Mouse (Mus musculus): ENCODE results near the gene Arhgap17.

The Arhgap17 gene

GRCm38 (mm10) chr7:123368778-123369746, 653 bp downstream of the Arhgap17 start:
- DNase-seq (ENCODE audit: low spot score): no peak

GRCm38 (mm10) chr7:123368187-123368586, 1.5 kb downstream of the Arhgap17 start:
- no peak for DNase-seq (ENCODE audit: low spot score)

DNA sequence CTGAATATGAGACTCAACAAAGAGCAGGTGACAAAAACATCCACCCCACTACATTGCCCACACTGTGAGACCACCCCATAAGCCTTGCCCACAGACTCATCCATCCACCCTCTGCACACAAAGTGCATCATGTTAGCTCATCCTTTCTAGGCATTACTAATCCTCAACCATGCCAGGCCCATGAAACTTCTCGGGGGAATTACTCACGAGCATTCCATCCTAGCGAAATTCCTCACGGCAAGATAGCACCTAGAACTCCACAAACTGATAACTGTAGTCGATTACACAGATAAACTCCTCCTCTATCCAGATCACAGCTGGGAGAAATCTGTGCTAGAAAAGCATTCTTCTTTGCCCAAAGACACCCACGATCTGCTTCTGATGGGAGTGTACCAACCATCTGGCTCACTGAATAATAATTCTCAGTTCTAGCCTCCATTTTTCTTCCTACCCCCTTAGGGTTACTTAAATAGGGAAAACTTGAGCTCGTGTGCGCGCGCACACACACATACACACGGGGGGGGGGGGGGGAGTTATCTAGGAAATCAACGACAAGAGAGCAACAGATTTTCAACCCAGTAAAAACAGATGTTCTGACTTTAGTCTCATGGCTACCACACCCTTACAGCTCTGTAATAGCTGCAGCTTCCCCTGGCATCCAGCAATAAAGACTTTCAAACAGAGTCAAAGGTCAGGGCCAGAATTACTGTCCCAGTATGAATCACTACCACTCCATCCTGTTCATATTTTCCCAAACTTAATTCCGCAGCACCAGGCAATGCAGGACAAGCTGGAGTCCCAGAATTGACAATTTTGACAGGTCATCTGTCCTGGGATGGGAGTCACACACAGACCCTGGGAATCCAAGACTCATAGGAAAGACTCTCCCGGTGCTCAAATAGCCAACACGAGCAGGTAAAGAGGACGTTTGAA, 2.2 kb downstream of the Arhgap17 start:
- no peak for DNase-seq (ENCODE audit: low spot score)

DNA sequence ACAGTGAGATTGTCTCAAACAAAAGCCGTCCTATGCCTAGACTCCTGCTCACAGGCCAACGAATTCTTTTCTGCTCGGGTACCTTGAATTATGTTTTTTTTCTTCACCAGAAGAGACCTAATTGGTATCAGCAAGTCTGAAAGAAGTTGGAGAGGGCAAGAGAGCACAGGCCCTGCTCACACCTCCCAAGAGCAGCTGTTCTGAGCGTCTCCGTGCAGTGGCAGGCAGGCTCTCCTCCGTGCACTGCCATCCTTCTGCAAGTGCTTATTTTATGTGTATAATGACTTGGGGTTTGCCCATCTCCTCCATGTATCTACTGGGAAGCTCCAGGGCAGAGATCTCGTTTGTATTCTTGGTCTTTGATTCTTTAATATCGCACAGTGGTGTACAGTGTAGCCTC, 2.9 kb downstream of the Arhgap17 start:
- DNase-seq (ENCODE audit: low spot score): no peak

- DNase-seq (ENCODE audit: low spot score): no peak
Measured at GRCm38 (mm10) chr7:123365876-123366741, 3.6 kb downstream of the Arhgap17 start.

DNA sequence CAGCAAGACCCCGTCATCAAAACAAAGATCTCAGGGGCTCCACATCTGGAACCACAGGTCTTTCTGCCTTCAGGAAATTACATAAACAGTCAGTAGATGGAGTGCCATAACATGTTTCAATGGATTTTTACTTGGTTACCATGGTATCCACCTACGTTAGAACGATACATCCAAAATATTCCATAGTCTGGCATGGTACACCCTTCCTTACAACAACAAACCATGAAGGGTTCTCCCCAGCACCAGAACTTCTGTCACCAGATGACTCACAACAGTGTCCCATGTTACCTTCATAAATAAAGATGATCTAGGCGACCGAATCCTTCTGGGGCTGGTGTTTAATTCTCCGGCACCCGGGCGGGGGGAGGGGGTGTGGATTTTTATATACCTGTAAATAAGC, 5.7 kb downstream of the Arhgap17 start:
- DNase-seq (ENCODE audit: low spot score): no peak

DNA sequence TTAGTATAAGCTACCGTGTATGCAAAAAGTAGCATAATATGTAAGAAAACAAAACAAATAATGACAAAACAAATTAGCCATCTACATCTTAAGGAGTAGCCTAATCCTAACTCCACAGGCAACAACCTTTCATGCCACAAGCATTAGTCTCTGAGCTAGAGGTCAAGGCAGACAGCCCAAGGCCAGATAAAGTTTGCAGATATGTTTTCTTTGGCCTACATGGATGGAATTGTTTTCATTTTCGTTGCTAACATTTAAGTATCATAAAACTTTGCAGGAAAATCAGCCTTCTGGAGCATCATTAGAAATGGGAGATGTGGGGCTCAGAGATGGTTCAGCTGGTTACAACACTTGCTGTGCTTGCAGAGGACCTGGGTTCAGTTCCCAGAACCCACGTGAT, 6.9 kb downstream of the Arhgap17 start:
- no peak for DNase-seq (ENCODE audit: low spot score)

- DNase-seq (ENCODE audit: low spot score): no peak
Measured at GRCm38 (mm10) chr7:123361229-123361980, 8.3 kb downstream of the Arhgap17 start.

GRCm38 (mm10) chr7:123360185-123360584, 9.5 kb downstream of the Arhgap17 start:
- no peak for DNase-seq (ENCODE audit: low spot score)

DNA sequence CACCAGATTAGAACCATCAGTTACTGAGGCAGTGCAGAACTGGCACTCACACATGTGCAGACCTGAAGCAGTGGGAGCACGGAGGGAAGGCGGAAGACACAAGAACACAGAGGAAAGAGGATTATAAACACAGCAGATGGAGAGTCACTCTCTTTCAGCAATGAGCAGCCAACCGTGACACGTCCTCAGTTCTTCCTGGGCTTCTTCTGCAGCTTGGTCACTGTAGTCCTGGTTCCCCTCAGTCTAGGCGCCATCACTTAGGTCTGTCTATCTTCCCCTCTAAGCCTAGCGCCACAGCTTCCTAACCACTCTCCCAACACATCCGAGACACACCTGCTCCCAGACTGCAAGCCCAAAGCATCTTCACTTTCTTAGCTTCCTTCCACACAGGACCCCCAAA, 10.6 kb downstream of the Arhgap17 start:
- peak; percentile 72 for DNase-seq (ENCODE audit: low spot score)

GRCm38 (mm10) chr7:123356158-123356557, 13.6 kb downstream of the Arhgap17 start:
- no peak for DNase-seq (ENCODE audit: low spot score)

GRCm38 (mm10) chr7:123354851-123355250, 14.9 kb downstream of the Arhgap17 start:
- DNase-seq (ENCODE audit: low spot score): no peak

DNA sequence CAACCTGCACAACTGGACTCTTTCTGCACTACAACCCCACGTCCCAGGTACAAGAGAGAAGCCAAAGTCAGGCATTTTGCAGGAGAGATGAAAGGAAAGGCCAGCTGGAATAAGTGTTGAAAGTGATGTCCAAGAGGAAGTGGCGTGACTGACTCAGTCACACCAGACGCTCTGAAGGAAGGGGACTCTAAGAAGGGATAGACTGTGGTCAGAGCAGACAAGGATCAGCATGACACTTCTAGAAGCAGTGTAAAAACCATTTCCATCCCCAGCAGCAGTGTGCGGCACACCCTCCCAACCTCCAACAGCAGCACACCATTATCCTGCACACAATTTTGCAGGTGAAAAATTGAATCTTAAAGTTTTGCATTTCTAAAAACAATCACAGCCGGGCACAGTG, 15.3 kb downstream of the Arhgap17 start:
- no peak for DNase-seq (ENCODE audit: low spot score)

- no peak for DNase-seq (ENCODE audit: low spot score)
Measured at GRCm38 (mm10) chr7:123353879-123354278, 15.8 kb downstream of the Arhgap17 start.

DNA sequence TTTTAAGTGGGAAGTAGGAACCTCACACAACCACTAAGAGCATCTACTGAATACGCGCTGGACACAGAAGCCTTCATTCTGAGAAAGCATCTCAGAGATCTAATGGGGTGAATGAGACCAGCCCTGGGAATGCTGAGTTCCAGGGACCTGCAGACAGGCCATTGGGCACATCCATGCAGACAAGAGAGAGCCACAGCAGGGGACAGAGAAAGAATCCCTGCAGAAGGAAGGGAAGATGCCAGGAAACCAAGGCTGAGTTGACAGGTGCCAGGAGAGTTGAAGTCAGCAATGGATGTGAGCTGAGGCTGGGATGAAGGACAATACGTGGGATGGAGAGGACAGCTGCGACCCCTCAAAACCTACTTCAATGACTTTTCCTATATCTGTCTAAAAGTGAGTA, 16.6 kb downstream of the Arhgap17 start:
- no peak for DNase-seq (ENCODE audit: low spot score)

DNA sequence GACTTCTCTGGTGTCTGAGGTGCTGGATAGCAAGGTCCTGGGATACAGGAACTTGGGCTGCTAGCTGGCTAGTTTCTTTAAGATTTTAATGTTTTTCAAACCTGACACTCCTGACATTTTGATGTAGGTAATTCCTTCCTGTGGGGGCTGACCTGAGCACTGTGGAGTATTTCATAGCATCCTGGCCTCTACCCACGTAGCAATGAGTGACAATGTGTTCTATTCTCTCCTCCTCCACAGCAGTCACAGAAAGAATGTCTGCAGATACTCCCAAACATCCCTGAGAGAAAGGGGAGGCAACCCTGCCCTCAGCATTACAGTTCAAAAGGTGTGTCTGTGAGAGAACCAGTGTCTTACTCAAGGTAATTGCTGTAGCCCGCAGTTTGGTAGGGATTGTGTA, 19.5 kb downstream of the Arhgap17 start:
- DNase-seq (ENCODE audit: low spot score): no peak

DNA sequence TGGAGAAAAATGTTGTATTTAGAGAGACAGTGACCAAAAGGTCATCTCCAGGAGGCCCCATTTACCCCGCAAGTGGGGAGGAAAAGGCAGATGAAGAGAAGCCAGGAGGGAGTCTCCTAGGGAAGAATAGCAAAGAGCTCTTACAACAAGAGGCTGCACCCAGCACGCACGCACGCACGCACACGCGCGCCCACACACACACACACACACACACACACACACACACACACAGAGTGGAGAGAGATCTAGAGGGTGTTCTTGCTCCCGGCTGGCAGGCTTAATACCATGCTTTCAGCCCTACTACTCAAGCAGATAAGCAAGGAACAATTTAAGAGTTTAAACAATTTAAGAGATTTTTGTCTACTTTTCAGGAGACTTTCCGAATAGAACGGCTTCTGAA, 19.9 kb downstream of the Arhgap17 start:
- DNase-seq (ENCODE audit: low spot score): no peak

DNA sequence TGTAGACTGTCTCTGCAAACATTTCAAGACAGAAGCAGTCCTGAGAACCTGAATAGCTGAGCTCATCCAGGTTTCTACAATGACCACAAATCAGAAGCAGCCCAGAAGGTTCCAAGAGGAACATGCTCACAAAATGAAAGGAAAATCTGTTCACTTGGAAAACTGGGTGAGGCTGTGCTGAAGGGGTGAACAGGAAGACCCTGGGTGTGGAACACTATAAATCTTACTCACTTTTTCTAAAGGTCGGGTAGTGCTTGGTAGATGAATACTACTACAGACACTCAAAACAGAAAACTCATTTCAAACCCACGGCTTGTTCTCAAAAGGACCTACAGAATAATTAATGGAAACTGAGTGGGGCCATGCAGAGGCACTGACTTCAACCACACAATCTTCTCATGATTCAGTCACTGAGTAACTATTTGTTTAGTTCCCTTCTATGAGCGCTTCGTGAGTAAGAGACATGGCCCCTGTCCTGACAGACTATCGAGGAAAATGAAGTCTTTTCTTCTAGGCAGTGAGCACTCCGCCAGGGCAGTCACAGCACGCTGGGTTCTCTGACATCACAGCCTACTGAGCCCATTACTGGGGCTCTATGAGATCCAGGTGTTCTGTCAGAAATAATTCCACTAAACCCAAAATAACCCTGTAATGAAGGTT, 23.0 kb downstream of the Arhgap17 start:
- no peak for DNase-seq (ENCODE audit: low spot score)

GRCm38 (mm10) chr7:123345041-123345544, 24.6 kb downstream of the Arhgap17 start:
- no peak for DNase-seq (ENCODE audit: low spot score)

GRCm38 (mm10) chr7:123344079-123344780, 25.5 kb downstream of the Arhgap17 start:
- DNase-seq (ENCODE audit: low spot score): no peak
